ENCODE assay signal across 9 mouse cellular contexts in the genomic region with DNA sequence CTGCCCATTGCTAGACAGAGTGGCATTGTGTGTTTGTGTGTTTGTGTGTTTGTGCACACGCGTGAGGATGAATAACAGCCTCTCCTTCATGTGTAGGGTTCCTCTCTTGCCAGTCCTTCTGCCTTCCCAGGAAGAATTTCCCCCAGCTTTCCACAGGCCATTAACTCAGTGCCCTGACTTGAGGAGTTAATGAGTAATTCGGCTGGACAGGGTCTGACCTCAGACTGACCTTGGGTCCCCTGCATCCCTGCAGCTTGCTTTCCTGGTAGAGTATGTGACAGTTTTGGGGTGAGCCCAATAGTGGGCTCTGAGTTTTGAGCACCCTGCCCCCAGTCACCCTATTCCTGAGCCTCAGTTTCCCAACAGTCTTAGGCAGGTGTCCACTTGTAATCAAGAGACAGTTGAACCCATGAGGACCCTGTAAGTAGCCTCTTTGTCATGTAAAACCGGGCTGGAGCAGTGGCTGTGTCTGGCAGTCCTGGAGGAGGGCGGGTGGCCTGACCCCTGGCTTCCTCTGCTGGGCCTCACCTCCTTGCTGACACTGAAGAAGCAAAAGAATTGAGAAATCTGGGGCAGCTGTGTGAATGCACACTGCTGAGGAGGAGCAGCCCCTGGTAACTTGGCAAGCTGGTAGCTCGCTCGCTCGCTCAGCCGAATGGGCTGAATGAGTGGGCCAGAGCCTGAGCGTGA. TPM values are rescaled to one million over a fixed set of nuclear protein-coding genes. Genes with fewer than 3 reads are reported as not detected.
A peak's percentile ranks its signal among the peaks of the same experiment; 100 is the strongest.
DNase-seq lines count a peak whose midpoint lies in the region; ATAC-seq and TF ChIP-seq lines count a peak whose summit lies in the region.
"Had no signal": no experiment of that assay in that cellular context is flagged by ENCODE, and none has a peak within 500 bp of the region (broad histone marks: within the 10 kb centered on the region; RNA-seq: fewer than 3 reads in every experiment).

No protein-coding gene starts in this region.

- peak; percentile 47; the same call in 1 of the 2 replicates for ATAC-seq in kidney, embryonic 14.5 days (ENCODE audit: low FRiP score, low TSS enrichment)

- intact Hi-C loops in left cerebral cortex, postnatal 10 days (cut with DNase I) = no loop called here

- no peak for DNase-seq in layer of hippocampus, adult 2 months (ENCODE audit: low spot score in 2 of 2)
- DNase-seq in layer of hippocampus, postnatal 10 days (ENCODE audit: low spot score in 2 of 2) = no peak
- peak; percentile 72 for DNase-seq in embryo, embryonic 11 days
- peak; percentile 70 for DNase-seq in retina, embryonic 14.5 days (ENCODE audit: low spot score)
- DNase-seq in urinary bladder, postnatal 36 days (ENCODE audit: low spot score in 2 of 2) = no peak
- no peak for DNase-seq in left cerebral cortex, postnatal 10 days (ENCODE audit: extremely low spot score in 1 of 2, low spot score in 2 of 2)
- DNase-seq in thymus, adult 18-20 months = no peak
- DNase-seq: gastrocnemius, postnatal 36 days had no signal

- no peaks in the 10 kb centered on the region for H3K27me3 ChIP-seq in kidney, embryonic 14.5 days (ENCODE audit: control insufficient read depth, insufficient read depth, low read length)

- peak overlapping the region; percentile 89 for H3K27ac ChIP-seq in layer of hippocampus, adult 2 months
- peak overlapping the region; percentile 96 for H3K27ac ChIP-seq in kidney, embryonic 14.5 days (ENCODE audit: low read depth, low read length)

- no peak for TF ChIP-seq CTCF in layer of hippocampus, adult 2 months (conservative IDR thresholded peaks at IDR 0.05)

- H3K36me3 ChIP-seq in kidney, embryonic 14.5 days (ENCODE audit: control insufficient read depth, insufficient read depth, low read length) = no peaks in the 10 kb centered on the region

- peaks cover 36% of the 10 kb centered on the region for H3K4me1 ChIP-seq in kidney, embryonic 14.5 days (ENCODE audit: control insufficient read depth, insufficient read depth, low read length)

- H3K9ac ChIP-seq in kidney, embryonic 14.5 days (ENCODE audit: low read depth, low read length) = peak overlapping the region; percentile 23; the same call in 1 of the 2 replicates

- peaks cover 6% of the 10 kb centered on the region; the same call in 1 of the 2 replicates for H3K9me3 ChIP-seq in kidney, embryonic 14.5 days (ENCODE audit: control insufficient read depth, low read length)

- peak overlapping the region; percentile 24; the same call in 1 of the 2 replicates for H3K4me2 ChIP-seq in kidney, embryonic 14.5 days (replicated peaks; ENCODE audit: low read depth, low read length)

- H3K4me3 ChIP-seq in layer of hippocampus, adult 2 months = no peak overlapping the region
- H3K4me3 ChIP-seq in kidney, embryonic 14.5 days (ENCODE audit: low read length) = no peak overlapping the region

- WGBS in kidney, embryonic 14.5 days = 28% methylated on average over 10 of the region's 10 CpGs

RNA-seq across cellular contexts. Expression of gene 1700001O22Rik, which starts 43.5 kb away (rescaled TPM):
- 1 to 10 TPM; 4.9 to 5.4 TPM for total RNA-seq in layer of hippocampus, adult 2 months (2021)
- 1 to 10 TPM; 2.0 to 3.2 TPM for total RNA-seq in layer of hippocampus, postnatal 10 days (2021)
- polyA plus RNA-seq in kidney, embryonic 14.5 days (2014; fragmentation: Nextera tagmentation; extraction: Ambion mirVana) = 3.8 and 4.2 TPM in 2 replicates
- total RNA-seq in left cerebral cortex, postnatal 10 days (2021) = 1 to 10 TPM; 2.1 to 2.3 TPM

RNA-seq across cellular contexts. Expression of gene Ntmt1, which starts 47.6 kb away (rescaled TPM):
- 10 to 100 TPM; 33.1 to 33.5 TPM for total RNA-seq in layer of hippocampus, adult 2 months (2021)
- total RNA-seq in layer of hippocampus, postnatal 10 days (2021) = 10 to 100 TPM; 44.9 to 57.7 TPM
- 95.6 and 101 TPM in 2 replicates for polyA plus RNA-seq in kidney, embryonic 14.5 days (2014; fragmentation: Nextera tagmentation; extraction: Ambion mirVana)
- total RNA-seq in left cerebral cortex, postnatal 10 days (2021) = 10 to 100 TPM; 49.6 to 52.9 TPM

Comparison
In these comparisons a context has a peak if more than half of its experiments do, and no peak if none do; other contexts are left out.
1. DNase-seq: peak in embryo, embryonic 11 days (single experiment) and retina, embryonic 14.5 days (single experiment); none in layer of hippocampus, adult 2 months (0 of 2), layer of hippocampus, postnatal 10 days (0 of 2), urinary bladder, postnatal 36 days (0 of 2), left cerebral cortex, postnatal 10 days (0 of 2) and thymus, adult 18-20 months (0 of 2).